Mouse (Mus musculus) urinary bladder, postnatal 10 days (tissue): ENCODE measurements around the gene Nt5e.

Experiments used
- DNase-seq: peaks from one replicate; pipeline ENCODE4 v3.0.0; 2022; ENCODE audit warnings: low spot score

Nt5e gene

GRCm38 (mm10) chr9:88394852-88395251 is 67.9 kb downstream of the Nt5e start:
- no peak for DNase-seq

GRCm38 (mm10) chr9:88398461-88398860 is 71.5 kb downstream of the Nt5e start:
- no peak for DNase-seq

GRCm38 (mm10) chr9:88404088-88404487 is 77.1 kb downstream of the Nt5e start:
- DNase-seq: no peak

GRCm38 (mm10) chr9:88404515-88404914 is 77.5 kb downstream of the Nt5e start:
- DNase-seq: no peak

DNA sequence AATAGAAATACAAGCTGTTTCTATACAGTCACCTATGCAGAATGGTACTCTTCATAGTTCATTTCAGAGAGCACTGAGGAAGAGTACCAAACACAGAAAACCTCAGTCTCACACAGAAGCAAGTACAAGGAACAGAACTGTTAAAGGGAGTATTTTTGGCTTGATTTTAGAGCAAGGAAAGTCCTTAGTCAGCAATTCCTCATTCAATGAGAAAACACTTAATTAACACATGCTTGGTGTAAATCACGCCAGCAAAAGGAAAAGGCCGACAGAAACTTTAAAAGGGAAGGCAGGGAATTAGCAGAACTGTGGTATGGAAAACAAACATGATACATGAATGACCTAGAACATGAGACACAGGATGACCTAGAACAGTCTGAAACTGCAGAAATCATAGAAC is 83.0 kb downstream of the Nt5e start:
- DNase-seq: no peak

DNA sequence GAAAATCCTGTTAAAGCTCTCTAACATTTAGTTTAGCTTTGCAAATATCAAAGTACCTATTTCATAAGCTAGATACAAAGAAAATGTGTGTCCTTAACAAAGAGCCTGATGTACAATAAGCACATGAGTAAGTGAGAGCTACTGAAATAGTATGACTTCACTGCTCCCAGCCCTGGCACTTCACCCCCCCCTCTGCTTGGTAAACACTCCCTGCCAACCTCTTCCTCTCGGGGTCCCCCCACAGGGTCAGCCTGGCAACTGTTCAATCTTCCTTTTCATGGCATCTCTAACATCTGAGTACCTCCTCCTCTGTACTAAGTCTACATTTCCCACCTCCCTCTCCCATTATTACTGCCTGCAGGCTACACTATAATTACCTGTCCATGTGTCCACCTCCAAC is 89.8 kb downstream of the Nt5e start:
- no peak for DNase-seq
